Mouse (Mus musculus) heart, adult 2 months (tissue): ENCODE results near the gene Slc12a9.
"Not testable (repeated sequence)": the region's sequence is repeated elsewhere in the genome, so short reads cannot be mapped to it uniquely, and the experiment has no call there.

Experiments
- CTCF ChIP-seq: fragments of 200-600 bp; IDR thresholded peaks from 2 replicates; pipeline ENCODE4 v1.8.1; 2022; ENCODE audit warnings: antibody characterized with exemption, mild to moderate bottlenecking, moderate library complexity
- EP300 ChIP-seq: fragments of 200-500 bp; IDR thresholded peaks from 2 replicates; pipeline ENCODE4 v1.6.1; 2011; ENCODE audit warnings: low read depth, low read length, control low read depth; ENCODE audit not compliant: insufficient read depth
- POLR2A ChIP-seq: fragments of 200-500 bp; IDR thresholded peaks from 2 replicates; pipeline ENCODE4 v1.6.1; 2011; ENCODE audit warnings: mild to moderate bottlenecking, low read depth, low read length, control low read depth; ENCODE audit not compliant: insufficient read depth

GRCm38 (mm10) chr5:137284411-137284810 lies 49.0 kb downstream of the Slc12a9 start:
- TF ChIP-seq CTCF, POLR2A, EP300: not testable (repeated sequence)
